Mouse (Mus musculus) Patski (cell line): ENCODE data around the gene Fbxo47. TPM values are rescaled to one million over a fixed set of nuclear protein-coding genes. Genes with fewer than 3 reads are reported as not detected.

ENCODE experiments used
- ATAC-seq: fragments of 100-300 bp; one replicate; pipeline ENCODE4 v1.8.0; 2021
- CTCF ChIA-PET: fragments of 350-600 bp; sonication (Branson Sonifier 250); formaldehyde crosslinking; loops from one replicate; lab custom pipeline; 2022; ENCODE audit warnings: inconsistent platforms; lab: Charles Lee
- POLR2A ChIA-PET: fragments of 350-600 bp; sonication (Branson Sonifier 250); formaldehyde crosslinking; loops from one replicate; lab custom pipeline; 2022; ENCODE audit warnings: antibody characterized with exemption, inconsistent platforms; lab: Charles Lee
- DNase-seq: peaks from one replicate; pipeline ENCODE4 v3.0.0-alpha.2; 2011; ENCODE audit warnings: low read depth, low spot score
- H3K27me3 ChIP-seq: fragments of 371-371 bp; one replicate; pipeline ENCODE4 v1.5.1; 2021
- CTCF ChIP-seq: fragments of 100-300 bp; IDR thresholded peaks from one replicate; pipeline ENCODE4 v1.5.1; 2021
- in situ Hi-C: fragments of 300-500 bp; cut with MboI; formaldehyde crosslinking; loops from 3 replicates; pipeline ENCODE4 v1.11.1; 2018; ENCODE audit warnings: low pct_unique_long_range_greater_than_20kb, mixed read lengths
- polyA plus RNA-seq: library from polyadenylated mRNA; unstranded; gene quantifications from one replicate; pipeline ENCODE4 v1.2.3, GENCODE M21; 2021

The Fbxo47 gene
- polyA plus RNA-seq, 1 experiment from 2014 or later = 1.5 TPM

DNA sequence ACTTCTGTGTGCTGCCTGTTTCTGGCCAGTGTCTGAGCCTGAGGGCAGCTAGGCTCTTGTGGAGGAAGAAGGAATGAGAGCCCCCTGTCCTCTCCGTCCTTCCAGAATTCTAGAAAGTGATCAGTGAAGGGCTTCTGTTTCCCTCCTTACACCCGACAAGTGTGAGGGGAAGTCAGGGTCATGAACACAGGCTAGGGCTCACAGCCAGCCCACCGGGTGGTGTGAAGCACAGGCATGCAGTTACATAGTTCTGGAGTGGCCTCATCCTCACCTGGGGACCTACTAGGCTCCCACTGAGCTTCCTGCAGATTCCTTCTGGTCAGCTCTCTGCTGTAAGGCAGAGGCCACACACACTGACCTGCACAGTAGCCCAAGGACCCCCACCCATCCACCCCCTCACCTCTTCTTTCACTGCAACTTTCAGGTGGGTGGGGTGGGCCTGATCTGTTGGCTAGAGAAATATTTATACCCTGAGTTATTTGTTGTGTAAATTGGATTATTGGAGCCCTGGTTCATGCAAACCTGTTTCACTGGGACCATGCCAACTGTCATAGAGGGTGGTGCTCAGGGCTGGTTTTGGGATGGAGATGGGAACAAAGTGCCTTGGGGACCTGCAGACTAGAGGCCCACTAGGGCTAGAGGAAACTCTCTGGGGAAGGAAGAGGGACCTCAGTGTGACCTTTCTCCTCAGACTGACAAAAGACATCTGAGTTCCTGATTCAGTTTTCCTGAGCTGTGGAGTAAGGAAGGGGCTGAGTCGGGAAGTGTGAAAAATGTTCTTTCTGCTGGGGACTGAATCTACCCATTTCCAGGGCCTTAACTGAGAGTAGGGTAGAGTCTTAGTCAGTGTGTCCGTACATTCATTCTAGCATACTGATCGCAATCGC is 74.5 kb downstream of the Fbxo47 start:
- DNase-seq (no peak), ATAC-seq (no peak)
- ChIA-PET CTCF (interaction anchor here (7.5 kb wide), 1 partner anchor 8 kb away, joined by 32 read pairs; no protein-coding TSS in a partner anchor), POLR2A (interaction anchor here (1.0 to 15.1 kb wide), 4 partner anchors 9 to 19 kb away, joined by 3 to 133 read pairs (median 6); partner anchors contain the start of gene Lasp1)
- H3K27me3 ChIP-seq = no peaks in the 10 kb centered on the region
- in situ Hi-C loops = no loop called here
- TF ChIP-seq CTCF = no peak

DNA sequence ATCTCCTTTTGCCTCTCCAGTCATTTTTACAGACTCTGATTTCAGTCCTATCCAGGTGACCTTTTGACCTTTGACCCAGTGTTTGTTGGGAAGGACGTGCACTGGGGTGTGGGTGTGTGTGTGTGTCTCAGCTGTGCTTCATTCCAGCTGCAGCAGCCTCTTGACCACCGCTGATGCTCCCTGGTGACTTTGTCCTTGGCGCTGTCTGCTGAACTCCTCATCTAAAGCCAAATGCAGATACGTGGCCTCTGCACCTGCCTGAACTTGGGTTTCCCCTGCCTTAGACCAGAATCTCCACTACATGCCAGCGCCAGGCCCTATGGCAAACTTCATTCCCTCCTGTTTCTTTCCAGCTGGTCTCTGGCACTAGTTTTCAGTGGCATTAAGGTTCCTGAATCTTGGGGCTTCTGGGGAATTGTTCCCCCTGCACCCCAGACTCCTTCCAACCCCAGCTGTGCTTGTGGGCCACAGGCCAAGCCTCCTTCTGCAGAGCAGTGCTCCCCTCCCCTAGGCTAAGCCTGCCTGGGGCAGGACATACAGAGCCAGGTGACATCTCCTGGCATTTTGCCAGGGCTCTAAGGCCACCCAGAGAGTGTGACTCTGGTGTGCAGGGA is 75.2 kb downstream of the Fbxo47 start:
- no peak for TF ChIP-seq CTCF
- ChIA-PET CTCF (interaction anchor here (1.4 kb wide), 1 partner anchor 12 kb away, joined by 3 read pairs; no protein-coding TSS in a partner anchor), POLR2A (interaction anchor here (1.0 to 15.1 kb wide), 4 partner anchors 9 to 20 kb away, joined by 3 to 133 read pairs (median 6); partner anchors contain the start of gene Lasp1)
- in situ Hi-C loops = no loop called here
- ATAC-seq (no peak), DNase-seq (no peak)
- no peaks in the 10 kb centered on the region for H3K27me3 ChIP-seq

GRCm38 (mm10) chr11:97808093-97808492 is 75.9 kb downstream of the Fbxo47 start:
- ChIA-PET POLR2A (interaction anchor here (0.7 to 15.1 kb wide), 7 partner anchors 8 to 1511 kb away, joined by 3 to 133 read pairs (median 4); partner anchors contain the start of gene Lasp1), CTCF (interaction anchor here (1.4 kb wide), 1 partner anchor 11 kb away, joined by 3 read pairs; no protein-coding TSS in a partner anchor)
- TF ChIP-seq CTCF = no peak
- DNase-seq = no peak
- no peaks in the 10 kb centered on the region for H3K27me3 ChIP-seq
- no peak for ATAC-seq
- in situ Hi-C loops = no loop called here

GRCm38 (mm10) chr11:97807626-97808025 is 76.3 kb downstream of the Fbxo47 start:
- no peak for TF ChIP-seq CTCF
- no peak for DNase-seq
- in situ Hi-C loops = no loop called here
- no peaks in the 10 kb centered on the region for H3K27me3 ChIP-seq
- ATAC-seq = no peak
- CTCF ChIA-PET = interaction anchor here (1.4 kb wide), 1 partner anchor 11 kb away, joined by 3 read pairs; no protein-coding TSS in a partner anchor
- POLR2A ChIA-PET = interaction anchor here (0.7 to 15.1 kb wide), 7 partner anchors 8 to 1511 kb away, joined by 3 to 133 read pairs (median 4); partner anchors contain the start of gene Lasp1

GRCm38 (mm10) chr11:97806613-97806964 is 77.4 kb downstream of the Fbxo47 start:
- TF ChIP-seq CTCF = no peak
- ATAC-seq = no peak
- CTCF ChIA-PET = interaction anchor here (0.9 kb wide), 1 partner anchor 10 kb away, joined by 3 read pairs; no protein-coding TSS in a partner anchor
- no peaks in the 10 kb centered on the region for H3K27me3 ChIP-seq
- DNase-seq = no peak
- POLR2A ChIA-PET = interaction anchor here (0.9 to 1.1 kb wide), 2 partner anchors 11 to 150 kb away, joined by 3 read pairs; no protein-coding TSS in a partner anchor
- in situ Hi-C loops = no loop called here

GRCm38 (mm10) chr11:97805662-97806612 is 78.0 kb downstream of the Fbxo47 start:
- no peaks in the 10 kb centered on the region for H3K27me3 ChIP-seq
- ATAC-seq (no peak), DNase-seq (no peak)
- no peak for TF ChIP-seq CTCF
- in situ Hi-C loops = no loop called here
- ChIA-PET CTCF (interaction anchor here (1.0 kb wide), 1 partner anchor 22 kb away, joined by 3 read pairs; no protein-coding TSS in a partner anchor), POLR2A (interaction anchor here (0.6 to 1.4 kb wide), 5 partner anchors 8 to 359 kb away, joined by 3 to 6 read pairs (median 4); no protein-coding TSS in a partner anchor)

DNA sequence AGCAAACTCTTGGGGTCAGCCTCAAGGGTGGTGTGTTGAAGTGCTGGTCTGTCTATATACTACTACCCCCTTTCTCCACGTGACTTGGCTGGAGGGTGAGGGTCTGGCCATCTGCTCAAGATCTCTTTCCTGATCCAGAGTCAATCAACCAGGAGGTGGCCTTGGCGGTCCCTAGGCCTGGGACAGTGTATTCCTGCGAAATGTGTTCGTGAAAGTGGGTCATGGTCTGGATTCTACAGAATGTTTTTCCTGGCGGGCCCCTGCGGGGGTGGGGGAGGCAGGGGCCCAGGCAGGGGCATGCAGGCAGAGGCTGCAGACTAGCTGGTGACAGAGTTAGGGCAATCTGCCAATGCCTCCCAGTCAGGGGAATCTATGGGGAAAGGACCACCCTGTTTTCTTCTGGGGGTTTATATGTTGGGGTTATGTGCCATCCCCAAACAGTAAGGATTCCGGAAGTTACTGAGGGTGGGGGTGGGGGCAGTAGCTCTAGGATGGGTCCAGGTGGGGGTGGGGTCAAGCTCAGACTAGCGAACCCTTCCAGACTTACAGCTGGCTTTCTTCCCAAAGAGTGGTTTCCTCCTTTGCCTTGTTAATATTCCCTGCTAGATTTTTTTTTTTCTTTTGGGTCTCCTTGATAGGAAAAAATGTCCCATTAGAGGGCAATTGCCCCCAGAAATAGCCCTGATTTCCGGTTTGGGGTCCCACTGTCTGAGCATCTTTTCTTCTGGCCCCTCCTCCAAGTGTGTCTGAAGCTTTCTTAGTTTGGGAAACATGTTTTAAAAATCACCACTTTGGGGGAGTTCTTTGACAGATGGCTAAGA is 78.9 kb downstream of the Fbxo47 start:
- POLR2A ChIA-PET = interaction anchor here (0.6 to 1.4 kb wide), 5 partner anchors 8 to 358 kb away, joined by 3 to 6 read pairs (median 4); no protein-coding TSS in a partner anchor
- in situ Hi-C loops = no loop called here
- CTCF ChIA-PET = interaction anchor here (1.0 kb wide), 1 partner anchor 23 kb away, joined by 3 read pairs; no protein-coding TSS in a partner anchor
- TF ChIP-seq CTCF = no peak
- ATAC-seq (no peak), DNase-seq (no peak)
- H3K27me3 ChIP-seq = no peaks in the 10 kb centered on the region

- in situ Hi-C loops = no loop called here
- no peak for ATAC-seq
Observed at GRCm38 (mm10) chr11:97803847-97804246, 80.1 kb downstream of the Fbxo47 start.

More at GRCm38 (mm10) chr11:97803847-97804246, 80.1 kb downstream of the Fbxo47 start:
- ChIA-PET CTCF (no interaction called here), POLR2A (interaction anchor here (0.8 kb wide), 1 partner anchor 10 kb away, joined by 4 read pairs; no protein-coding TSS in a partner anchor)
- no peaks in the 10 kb centered on the region for H3K27me3 ChIP-seq
- DNase-seq = no peak
- no peak for TF ChIP-seq CTCF

Other genes starting within 250 kb of the Fbxo47 start
- 28.1 TPM for gene Mllt6, start 220.7 kb downstream of the Fbxo47 start, polyA plus RNA-seq
- 60.3 TPM for gene Cisd3, start 198.3 kb downstream of the Fbxo47 start, polyA plus RNA-seq
- 47.3 TPM for gene Pcgf2, start 183.7 kb downstream of the Fbxo47 start, polyA plus RNA-seq
- 246 TPM for gene Psmb3, start 180.8 kb downstream of the Fbxo47 start, polyA plus RNA-seq
- 30.9 TPM for gene Pip4k2b, start 139.4 kb downstream of the Fbxo47 start, polyA plus RNA-seq
- gene Cwc25, start 117.6 kb downstream of the Fbxo47 start, polyA plus RNA-seq = 20.1 TPM
- gene 1700001P01Rik, start 108.2 kb downstream of the Fbxo47 start, polyA plus RNA-seq = 0.10 TPM
- gene Rpl23, start 101.7 kb downstream of the Fbxo47 start, polyA plus RNA-seq = 568 TPM
- 246 TPM for gene Lasp1, start 85.2 kb downstream of the Fbxo47 start, polyA plus RNA-seq
- gene B230217C12Rik, start 43.4 kb downstream of the Fbxo47 start, polyA plus RNA-seq = 1.5 TPM
- gene Plxdc1, start 102.3 kb upstream of the Fbxo47 start, polyA plus RNA-seq = 0.41 TPM
- 2.0 TPM for gene Arl5c, start 112.0 kb upstream of the Fbxo47 start, polyA plus RNA-seq
- 6.0 TPM for gene Cacnb1, start 138.9 kb upstream of the Fbxo47 start, polyA plus RNA-seq
- gene Rpl19, start 142.6 kb upstream of the Fbxo47 start, polyA plus RNA-seq = 1,363 TPM
- gene Stac2, start 169.3 kb upstream of the Fbxo47 start, polyA plus RNA-seq = 0.04 TPM